Mouse (Mus musculus): ENCODE measurements around the gene A730061H03Rik.
A peak's percentile ranks its signal among the peaks of the same experiment; 100 is the strongest.

Gene A730061H03Rik

GRCm38 (mm10) chr14:55560202-55561073 lies at the start of gene A730061H03Rik:
TSS of gene A730061H03Rik (minus strand) at chr14:55560406.
- peak; percentile 100 for DNase-seq (ENCODE audit: low read depth)

GRCm38 (mm10) chr14:55608339-55608738 lies 48.1 kb upstream of the A730061H03Rik start:
- DNase-seq (ENCODE audit: low read depth), result no peak

GRCm38 (mm10) chr14:55605743-55606459 lies 45.7 kb upstream of the A730061H03Rik start:
- DNase-seq (ENCODE audit: low read depth), result no peak

GRCm38 (mm10) chr14:55604823-55605222 lies 44.6 kb upstream of the A730061H03Rik start:
- DNase-seq (ENCODE audit: low read depth), result no peak

GRCm38 (mm10) chr14:55603633-55604576 lies 43.7 kb upstream of the A730061H03Rik start:
- peak; percentile 97 for DNase-seq (ENCODE audit: low read depth)

- DNase-seq (ENCODE audit: low read depth), result no peak
Measured at GRCm38 (mm10) chr14:55603271-55603632, 43.0 kb upstream of the A730061H03Rik start, which contains the start of gene Irf9. TSS of gene Irf9 (plus strand) at chr14:55603571.

GRCm38 (mm10) chr14:55598521-55599390 lies 38.5 kb upstream of the A730061H03Rik start:
- no peak for DNase-seq (ENCODE audit: low read depth)

GRCm38 (mm10) chr14:55596036-55596690 lies 36.0 kb upstream of the A730061H03Rik start:
- DNase-seq (ENCODE audit: low read depth), result no peak

- no peak for DNase-seq (ENCODE audit: low read depth)
Measured at GRCm38 (mm10) chr14:55592226-55592625, 32.0 kb upstream of the A730061H03Rik start.

- DNase-seq (ENCODE audit: low read depth), result peak; percentile 96
Measured at GRCm38 (mm10) chr14:55591331-55591891, 31.2 kb upstream of the A730061H03Rik start, which contains the start of gene Rnf31. TSS of gene Rnf31 (plus strand) at chr14:55591708.

GRCm38 (mm10) chr14:55590748-55591330 lies 30.6 kb upstream of the A730061H03Rik start, which contains the start of gene Psme2:
TSS of gene Psme2 (minus strand) at chr14:55591113.
- DNase-seq (ENCODE audit: low read depth), result peak; percentile 99

- DNase-seq (ENCODE audit: low read depth), result peak; percentile 57
Measured at GRCm38 (mm10) chr14:55589771-55590448, 29.7 kb upstream of the A730061H03Rik start.

GRCm38 (mm10) chr14:55589271-55589670 lies 29.1 kb upstream of the A730061H03Rik start:
- no peak for DNase-seq (ENCODE audit: low read depth)

GRCm38 (mm10) chr14:55586149-55586548 lies 25.9 kb upstream of the A730061H03Rik start:
- DNase-seq (ENCODE audit: low read depth), result peak; percentile 84

GRCm38 (mm10) chr14:55585566-55585960 lies 25.4 kb upstream of the A730061H03Rik start:
- DNase-seq (ENCODE audit: low read depth), result no peak

- DNase-seq (ENCODE audit: low read depth), result peak; percentile 84
Measured at GRCm38 (mm10) chr14:55584702-55585565, 24.7 kb upstream of the A730061H03Rik start, which contains the start of gene Emc9. TSS of gene Emc9 (minus strand) at chr14:55585302.

GRCm38 (mm10) chr14:55584303-55584701 lies 24.1 kb upstream of the A730061H03Rik start:
- no peak for DNase-seq (ENCODE audit: low read depth)

Data from 416B (cell line).